Comparison of ENCODE assay signal across 8 mouse cellular contexts in genomic region chr1:191312513-191312941, GRCm38 (mm10). TPM values are rescaled to one million over a fixed set of nuclear protein-coding genes. Genes with fewer than 3 reads are reported as not detected.
DNase-seq lines count a peak whose midpoint lies in the region; ATAC-seq and TF ChIP-seq lines count a peak whose summit lies in the region.

No protein-coding gene starts in this region.

- intact Hi-C loops in left cerebral cortex, postnatal 25 days (cut with DNase I), result loop anchor here (2.0 to 10.0 kb wide), 3 partner anchors 250 to 502 kb away; no protein-coding TSS in a partner anchor

- ATAC-seq in activated CD4-positive, CD25-positive, alpha-beta regulatory T cell, adult 4 months, result peak; percentile 90
- ATAC-seq in inflammation-experienced regulatory T-cells, adult 6 months, result peak; percentile 87

- H3K27ac ChIP-seq in cortical plate, adult 2 months (ENCODE audit: insufficient read depth, low read length), result no peak overlapping the region

- TF ChIP-seq CTCF in cortical plate, adult 2 months (IDR thresholded peaks at IDR 0.05; ENCODE audit: extremely low read depth, insufficient read depth, low read length), result peak; percentile 85

- H3K4me1 ChIP-seq in cortical plate, adult 2 months (ENCODE audit: control insufficient read depth, insufficient read depth, low read length), result peaks cover 4% of the 10 kb centered on the region; the same call in 1 of the 2 replicates

- DNase-seq in gastrocnemius, postnatal 10 days, result peak; percentile 88
- peak; percentile 81 to 86 for DNase-seq in left cerebral cortex, postnatal 25 days (ENCODE audit: low spot score in 2 of 2)
- peak; percentile 85 for DNase-seq in mesoderm, embryonic 11.5 days (ENCODE audit: low read depth, low spot score)
- peak; percentile 73 for DNase-seq in right cerebral cortex, postnatal 25 days
- DNase-seq in urinary bladder, postnatal 4 days (ENCODE audit: low spot score in 2 of 2), result peak; percentile 73 to 85

- peak overlapping the region; percentile 71 for H3K4me3 ChIP-seq in cortical plate, adult 2 months (ENCODE audit: insufficient read depth, low read length)

- no peak for TF ChIP-seq POLR2A in cortical plate, adult 2 months (IDR thresholded peaks at IDR 0.05; ENCODE audit: extremely low read depth, insufficient read depth, low read length)

RNA-seq across cellular contexts. Expression of gene Nenf, which starts 5.5 kb away (rescaled TPM):
- polyA plus RNA-seq in activated CD4-positive, CD25-positive, alpha-beta regulatory T cell, adult 4 months (2017; shearing (Covaris generic)), result under 1 TPM; 0.75 to 0.93 TPM
- 170 and 175 TPM in 2 replicates for polyA plus RNA-seq in cortical plate, adult 2 months (2012; rRNA removed)
- 10 to 100 TPM; 83.8 to 87.2 TPM for total RNA-seq in gastrocnemius, postnatal 10 days (2021)
- polyA plus RNA-seq in inflammation-experienced regulatory T-cells, adult 6 months (2017; shearing (Covaris generic)), result 1 to 10 TPM; 1.7 to 2.5 (median 1.8) TPM
- total RNA-seq in left cerebral cortex, postnatal 25 days (2021), result 10 to 100 TPM; 70.5 to 72.8 TPM

RNA-seq across cellular contexts. Expression of gene Tmem206, which starts 13.2 kb away (rescaled TPM):
- polyA plus RNA-seq in activated CD4-positive, CD25-positive, alpha-beta regulatory T cell, adult 4 months (2017; shearing (Covaris generic)), result 10 to 100 TPM; 15.1 to 18.1 TPM
- 9.9 and 10.3 TPM in 2 replicates for polyA plus RNA-seq in cortical plate, adult 2 months (2012; rRNA removed)
- 1 to 10 TPM; 2.3 to 4.6 TPM for total RNA-seq in gastrocnemius, postnatal 10 days (2021)
- 10 to 100 TPM; 15.5 to 29.6 (median 23.7) TPM for polyA plus RNA-seq in inflammation-experienced regulatory T-cells, adult 6 months (2017; shearing (Covaris generic))
- 1 to 10 TPM; 9.0 to 9.1 TPM for total RNA-seq in left cerebral cortex, postnatal 25 days (2021)

Comparison
In these comparisons a context has a peak if more than half of its experiments do, and no peak if none do; other contexts are left out.
1. RNA of gene Nenf, which starts 5.5 kb away (polyA plus RNA-seq): 170 to 175 TPM in cortical plate, adult 2 months; 1.7 to 2.5 TPM in inflammation-experienced regulatory T-cells, adult 6 months and 0.75 to 0.93 TPM in activated CD4-positive, CD25-positive, alpha-beta regulatory T cell, adult 4 months; every median in the first group is over 10 times any median in the second.
2. Peak in every context shown above with its lines, with median percentiles within 50 percentile points of each other: DNase-seq.